Mouse (Mus musculus): ENCODE data around the gene Ncoa5. TPM values are rescaled to one million over a fixed set of nuclear protein-coding genes. Genes with fewer than 3 reads are reported as not detected.

The Ncoa5 gene
- total RNA-seq, 4 experiments from 2014 or later = 28.0 to 45.1 (median 34.0) TPM

DNA sequence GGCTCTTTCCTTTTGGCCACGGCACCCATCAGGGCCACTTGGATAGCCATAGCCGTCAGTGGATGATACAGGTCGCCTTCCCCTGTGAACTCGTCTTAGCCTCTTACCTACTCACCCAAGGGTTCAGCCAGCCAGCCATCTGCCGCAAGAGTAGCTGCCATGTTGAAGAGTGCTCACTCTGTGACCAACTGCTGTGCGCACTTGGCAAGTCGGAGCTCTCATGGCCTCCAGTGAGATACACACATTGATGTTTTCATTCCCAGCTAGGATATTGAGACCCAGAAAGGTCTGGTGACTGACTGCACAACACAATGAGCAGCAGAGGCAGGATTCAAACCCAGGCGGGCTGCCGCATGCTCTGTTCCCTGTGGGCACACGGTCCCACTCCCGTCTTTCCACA, 40.5 kb downstream of the Ncoa5 start:
- no peak for DNase-seq

- no peak for DNase-seq
Measured at GRCm38 (mm10) chr2:164991808-164992207, 42.9 kb downstream of the Ncoa5 start.

DNA sequence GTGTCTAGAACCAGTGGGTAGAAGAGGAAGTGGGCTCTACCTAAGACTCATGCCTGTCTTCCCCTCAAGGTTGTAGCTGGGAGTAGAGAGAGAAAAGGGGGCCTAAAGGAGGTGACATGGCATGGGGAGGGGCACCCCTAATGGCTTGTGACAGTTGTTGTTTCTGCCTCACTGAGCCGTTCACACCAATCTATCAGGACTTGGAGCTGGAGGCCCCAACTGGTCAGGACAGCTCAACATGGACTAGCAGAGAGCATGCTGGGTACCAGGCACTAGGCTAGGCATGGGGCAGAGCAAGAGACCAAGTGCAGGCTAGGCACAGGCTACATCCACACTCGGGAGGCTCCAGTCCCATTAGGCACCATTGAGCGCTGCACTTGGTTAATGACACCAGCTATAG, 43.6 kb downstream of the Ncoa5 start:
- no peak for DNase-seq

GRCm38 (mm10) chr2:164988777-164989176, 45.9 kb downstream of the Ncoa5 start:
- no peak for DNase-seq

- no peak for DNase-seq
Measured at GRCm38 (mm10) chr2:164986371-164987027, 48.2 kb downstream of the Ncoa5 start.

DNA sequence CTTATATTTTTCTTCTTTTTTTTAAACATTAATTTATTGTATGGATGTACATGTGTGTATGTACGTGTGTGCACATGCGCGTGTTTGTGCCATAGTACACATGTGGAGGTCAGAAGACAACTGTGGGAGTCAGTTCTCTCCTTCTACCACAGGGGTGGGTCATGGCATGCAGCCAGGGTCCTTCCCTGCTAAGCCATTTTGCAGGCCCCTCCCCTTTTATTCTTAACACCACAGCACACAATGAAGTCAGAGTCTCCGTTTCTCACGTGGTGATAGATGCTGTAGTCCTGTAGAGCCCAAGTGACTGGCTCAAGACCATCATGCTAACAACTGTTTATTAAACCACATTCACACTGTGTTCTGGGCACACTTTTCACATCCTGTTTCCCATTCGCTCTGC, 48.7 kb downstream of the Ncoa5 start:
- DNase-seq = no peak

DNA sequence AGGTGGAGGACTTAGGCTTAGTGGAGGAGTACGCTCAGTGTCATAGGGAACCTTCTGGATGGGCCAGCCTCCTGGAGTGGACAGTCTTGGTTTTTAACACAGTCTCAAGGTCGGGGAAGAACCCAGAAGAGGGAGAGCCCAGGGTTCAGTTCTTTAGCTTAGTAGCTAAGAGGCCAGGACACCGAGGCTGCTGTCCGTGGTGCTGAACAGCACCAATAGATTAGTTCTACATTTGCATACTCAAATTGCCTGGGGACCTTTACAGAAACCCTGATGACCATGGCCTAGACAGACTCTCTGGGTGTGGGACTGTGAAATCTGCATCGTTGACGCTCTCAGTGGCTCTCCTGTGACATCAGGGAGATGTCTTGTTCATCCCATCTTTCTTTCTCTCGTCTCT, 54.9 kb downstream of the Ncoa5 start:
- no peak for DNase-seq

DNA sequence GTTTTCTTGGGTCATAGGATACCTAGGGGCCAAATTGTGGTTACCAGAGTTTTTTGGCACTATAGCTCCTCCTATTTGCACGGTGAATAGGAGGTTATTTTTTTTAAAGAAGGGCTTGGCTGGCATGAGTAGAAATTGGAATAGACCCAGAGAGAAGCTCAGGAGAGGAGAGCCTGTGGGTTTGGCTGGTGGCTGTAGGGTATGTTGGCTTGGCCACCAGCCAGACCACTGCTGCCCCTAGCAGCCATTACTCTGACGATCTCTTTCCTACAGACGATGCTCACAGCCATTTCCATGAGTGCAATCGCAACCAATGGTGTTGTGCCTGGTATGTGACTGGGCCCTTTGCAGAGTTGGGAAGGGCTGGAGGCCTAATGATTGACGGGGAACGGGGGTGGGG, 59.1 kb downstream of the Ncoa5 start:
- no peak for DNase-seq

GRCm38 (mm10) chr2:164972646-164973045, 62.0 kb downstream of the Ncoa5 start:
- no peak for DNase-seq

GRCm38 (mm10) chr2:164970631-164971196, 64.0 kb downstream of the Ncoa5 start:
- DNase-seq = no peak

- DNase-seq = no peak
Measured at GRCm38 (mm10) chr2:164969348-164969781, 65.3 kb downstream of the Ncoa5 start.

DNA sequence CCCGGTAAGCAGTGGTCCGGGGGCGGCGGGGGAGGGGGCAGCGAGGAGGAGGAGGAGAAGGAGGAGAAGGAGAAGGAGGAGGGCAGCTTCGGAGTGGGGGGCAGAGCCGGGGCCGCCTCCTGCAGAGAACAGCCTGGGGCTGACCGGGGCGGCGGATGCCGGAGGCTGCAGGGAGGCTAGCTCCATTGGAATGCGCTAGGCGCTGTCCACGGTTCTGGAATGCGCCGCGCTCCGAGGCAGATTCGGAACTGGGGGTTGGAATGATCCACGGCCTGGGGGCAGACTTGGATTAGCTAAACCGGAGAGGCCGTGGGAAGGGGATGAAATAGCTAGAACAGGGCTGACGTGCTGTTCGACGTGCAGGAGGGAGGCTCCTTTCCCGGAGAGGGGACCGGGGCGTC, 66.2 kb downstream of the Ncoa5 start:
- peak; percentile 31 for DNase-seq

GRCm38 (mm10) chr2:164967761-164968440, 66.8 kb downstream of the Ncoa5 start:
- no peak for DNase-seq

DNA sequence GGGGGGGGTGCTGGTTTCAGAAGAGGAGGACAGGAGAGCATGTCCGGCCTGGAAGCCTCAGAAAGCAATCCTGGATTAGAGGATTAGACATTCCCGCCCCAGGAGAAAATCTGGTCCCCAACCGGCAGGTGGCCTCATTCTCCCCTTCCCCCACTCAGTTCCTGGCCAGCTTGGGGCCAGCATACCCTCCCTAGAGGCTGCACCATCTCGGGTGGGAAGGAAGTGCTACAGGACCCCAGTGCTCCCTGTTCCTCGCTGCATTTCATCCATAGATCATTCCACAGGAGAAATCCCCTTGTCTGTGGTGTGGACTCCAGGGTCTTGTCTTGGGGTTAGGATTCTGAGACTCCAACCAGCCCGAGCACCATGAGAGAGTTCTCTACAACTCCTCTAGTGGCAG, 67.5 kb downstream of the Ncoa5 start:
- no peak for DNase-seq

- no peak for DNase-seq
Measured at GRCm38 (mm10) chr2:164966381-164966780, 68.3 kb downstream of the Ncoa5 start.

GRCm38 (mm10) chr2:164964981-164965380, 69.7 kb downstream of the Ncoa5 start:
- DNase-seq = no peak

- no peak for DNase-seq
Measured at GRCm38 (mm10) chr2:164964242-164964894, 70.3 kb downstream of the Ncoa5 start.

DNA sequence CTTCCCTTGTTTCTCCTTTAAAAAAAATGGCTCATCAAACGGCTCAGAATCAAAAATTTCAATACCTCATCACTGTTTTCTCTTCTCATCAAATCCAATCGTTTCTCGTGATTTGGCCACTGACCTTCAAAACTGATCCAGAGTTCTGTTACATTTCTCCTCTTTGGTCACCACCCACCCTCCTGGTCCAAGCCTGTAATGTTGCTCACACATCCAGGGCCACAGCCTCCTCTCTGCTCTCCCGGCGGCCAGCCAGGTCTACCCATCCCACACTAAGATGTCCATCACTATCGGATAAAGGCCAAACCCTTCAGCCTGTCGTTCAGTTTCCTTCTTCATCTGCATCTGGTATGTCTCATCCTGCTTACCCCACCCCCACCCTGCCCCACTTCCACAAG, 72.5 kb downstream of the Ncoa5 start:
- DNase-seq = no peak

DNA sequence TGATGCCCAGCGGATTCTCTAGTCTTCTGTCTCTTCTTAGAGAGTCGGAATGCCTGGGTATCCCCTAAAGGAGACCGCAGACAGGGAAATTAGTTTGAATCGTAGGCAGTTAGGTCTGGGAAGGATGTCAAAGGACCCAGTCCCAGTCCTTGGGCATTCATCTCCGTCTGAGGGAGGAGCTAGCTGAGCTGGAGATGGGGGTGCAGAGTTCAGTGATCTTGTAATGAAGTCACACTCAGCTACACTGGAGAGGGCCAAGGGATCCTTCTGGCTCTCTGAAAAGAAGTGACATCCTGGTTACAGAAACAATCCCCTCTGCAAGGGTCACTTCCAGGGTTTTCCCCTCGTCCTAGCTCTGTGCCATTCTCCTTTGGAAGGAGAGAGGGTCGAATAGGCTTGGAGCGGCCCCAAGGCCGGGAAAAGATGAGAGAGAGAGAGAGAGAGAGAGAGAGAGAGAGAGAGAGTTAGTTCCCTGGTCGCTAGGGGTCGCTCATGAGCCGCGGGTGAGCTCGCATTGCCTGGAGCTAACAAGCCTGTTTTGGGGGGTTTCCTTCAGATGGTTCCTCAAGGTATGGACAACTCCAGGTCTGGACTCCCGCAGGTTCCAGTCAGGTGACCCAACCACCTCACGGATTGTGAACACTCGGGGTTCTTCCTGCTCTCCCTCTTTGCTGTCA, 73.0 kb downstream of the Ncoa5 start:
- peak; percentile 49 for DNase-seq

GRCm38 (mm10) chr2:164960716-164961441, 73.8 kb downstream of the Ncoa5 start, which contains the start of gene Slc12a5:
Gene Slc12a5, plus strand, starts transcription at chr2:164960802.
- DNase-seq = peak; percentile 49

GRCm38 (mm10) chr2:164957548-164958315, 76.9 kb downstream of the Ncoa5 start:
- no peak for DNase-seq
